Mouse (Mus musculus) CH12.LX (cell line): ENCODE measurements at regions not wholly inside any gene's neighbourhood (a gene's known extent, or its start where the extent isn't known, plus 50 kb on each side); places are given as distances from the start of the nearest gene placed in this dataset.

Experiments used
- DNase-seq: peaks from one replicate; pipeline ENCODE4 v3.0.0-alpha.2; 2013; ENCODE audit errors: extremely low read depth
- H3K27ac ChIP-seq: 2 replicates; pipeline ENCODE4 v1.5.1; 2012; ENCODE audit warnings: low read depth, mild to moderate bottlenecking, control low read depth, moderate library complexity; ENCODE audit not compliant: insufficient read depth
- H3K27me3 ChIP-seq: replicated peaks from 2 replicates; pipeline ENCODE3; 2012; ENCODE audit warnings: inconsistent platforms
- H3K36me3 ChIP-seq, 2 experiments: replicated peaks in 1 of 2; 2 replicates each; pipeline versions ENCODE3 to v1.6.1; 2012; ENCODE audit warnings: inconsistent platforms in 1 of 2, low read length in 1 of 2, mild to moderate bottlenecking in 1 of 2, mixed read lengths in 1 of 2, moderate library complexity in 1 of 2; ENCODE audit not compliant: control insufficient read depth in 1 of 2, insufficient read depth in 1 of 2
- H3K4me1 ChIP-seq, 2 experiments: 2 replicates each; pipeline ENCODE4 v1.6.1; 2012; ENCODE audit warnings: inconsistent platforms in 1 of 2, moderate library complexity in 1 of 2; ENCODE audit not compliant: insufficient read depth in 2 of 2, control insufficient read depth in 1 of 2
- H3K4me2 ChIP-seq: 2 replicates; pipeline ENCODE4 v1.6.1; 2012; ENCODE audit warnings: low read depth, mild to moderate bottlenecking, control low read depth; ENCODE audit not compliant: poor library complexity, insufficient read depth, severe bottlenecking
- H3K4me3 ChIP-seq, 3 experiments: fragments of 150-350 bp in 1 of 3; sonication (generic) in 1 of 3; replicated peaks in 1 of 3; 2 replicates each; pipeline versions ENCODE3 to v1.5.1; 2011 to 2012; ENCODE audit warnings: low read depth in 2 of 3, low read length in 2 of 3, mild to moderate bottlenecking in 2 of 3, moderate library complexity in 2 of 3, control low read depth in 1 of 3, improper control_type of control experiment in 1 of 3, inconsistent platforms in 1 of 3, mixed read lengths in 1 of 3; ENCODE audit not compliant: poor library complexity in 1 of 3
- H3K79me2 ChIP-seq: replicated peaks from 2 replicates; pipeline ENCODE4 v1.6.1; 2012; ENCODE audit warnings: mild to moderate bottlenecking, moderate library complexity; ENCODE audit not compliant: control insufficient read depth, poor library complexity, insufficient read depth, severe bottlenecking; ENCODE audit errors: extremely low read depth
- H3K9ac ChIP-seq: 2 replicates; pipeline ENCODE4 v1.6.1; 2012; ENCODE audit warnings: low read depth, mild to moderate bottlenecking, control low read depth, moderate library complexity; ENCODE audit not compliant: insufficient read depth
- H3K9me3 ChIP-seq: replicated peaks from 2 replicates; pipeline ENCODE3; 2012; ENCODE audit warnings: low read length, inconsistent platforms, mixed read lengths
- BHLHE40 ChIP-seq: IDR thresholded peaks from 2 replicates; pipeline ENCODE4 v1.6.1; 2011; ENCODE audit warnings: mild to moderate bottlenecking, low read depth, low read length, improper control_type of control experiment
- CTCF ChIP-seq, 2 experiments: IDR thresholded peaks in 1 of 2; conservative IDR thresholded peaks in 1 of 2; 2 replicates each; pipeline ENCODE4 v1.5.1; 2011 to 2012; ENCODE audit warnings: low read depth in 2 of 2, low read length in 2 of 2, improper control_type of control experiment in 1 of 2, inconsistent platforms in 1 of 2, mild to moderate bottlenecking in 1 of 2, moderate library complexity in 1 of 2
- ELF1 ChIP-seq: IDR thresholded peaks from 2 replicates; pipeline ENCODE4 v1.6.1; 2014; ENCODE audit warnings: low read depth, mild to moderate bottlenecking, inconsistent platforms, low read length, improper control_type of control experiment
- EP300 ChIP-seq: IDR thresholded peaks from 2 replicates; pipeline ENCODE4 v1.6.1; 2011; ENCODE audit warnings: low read length, improper control_type of control experiment
- HCFC1 ChIP-seq: IDR thresholded peaks from 2 replicates; pipeline ENCODE4 v1.6.1; 2012; ENCODE audit warnings: low read depth, mild to moderate bottlenecking, inconsistent platforms, low read length, improper control_type of control experiment
- MAFK ChIP-seq: IDR thresholded peaks from 2 replicates; pipeline ENCODE4 v1.6.1; 2011; ENCODE audit warnings: low read length, improper control_type of control experiment; ENCODE audit not compliant: insufficient replicate concordance
- MXI1 ChIP-seq: IDR thresholded peaks from 2 replicates; pipeline ENCODE4 v1.6.1; 2011; ENCODE audit warnings: mild to moderate bottlenecking, low read depth, low read length, improper control_type of control experiment
- PAX5 ChIP-seq: IDR thresholded peaks from 2 replicates; pipeline ENCODE4 v1.6.1; 2012; ENCODE audit warnings: low read length, inconsistent platforms, mixed read lengths
- POLR2A ChIP-seq: IDR thresholded peaks from 2 replicates; pipeline ENCODE4 v1.6.1; 2011; ENCODE audit warnings: low read depth, mild to moderate bottlenecking, improper control_type of control experiment, low read length
- POLR2AphosphoS2 ChIP-seq: IDR thresholded peaks from 2 replicates; pipeline ENCODE4 v1.6.1; 2011; ENCODE audit warnings: low read depth, low read length, improper control_type of control experiment
- RAD21 ChIP-seq: IDR thresholded peaks from 2 replicates; pipeline ENCODE4 v1.6.1; 2011; ENCODE audit warnings: low read depth, mild to moderate bottlenecking, low read length, improper control_type of control experiment, moderate library complexity
- TCF12 ChIP-seq: IDR thresholded peaks from 2 replicates; pipeline ENCODE4 v1.6.1; 2014; ENCODE audit warnings: low read depth, mild to moderate bottlenecking, inconsistent platforms, low read length, improper control_type of control experiment
- UBTF ChIP-seq: IDR thresholded peaks from 2 replicates; pipeline ENCODE4 v1.6.1; 2012; ENCODE audit warnings: low read depth, mild to moderate bottlenecking, inconsistent platforms, low read length, improper control_type of control experiment, moderate library complexity
- USF1 ChIP-seq: IDR thresholded peaks from 2 replicates; pipeline ENCODE4 v1.6.1; 2014; ENCODE audit warnings: low read depth, mild to moderate bottlenecking, inconsistent platforms, low read length, improper control_type of control experiment
- dilution Hi-C: fragments of 300-500 bp; cut with MboI; formaldehyde crosslinking; loops from 2 replicates; pipeline ENCODE4 v1.14.3; 2020; ENCODE audit warnings: low sequenced_read_pairs; ENCODE audit not compliant: extremely low pct_unique_long_range_greater_than_20kb, extremely low pct_ligation_motif_present
- in situ Hi-C: fragments of 300-500 bp; cut with MboI; formaldehyde crosslinking; loops from 3 replicates; pipeline ENCODE4 v1.14.3; 2019; ENCODE audit warnings: low sequenced_read_pairs, low pct_ligation_motif_present, low pct_unique_long_range_greater_than_20kb, mixed read lengths

DNA sequence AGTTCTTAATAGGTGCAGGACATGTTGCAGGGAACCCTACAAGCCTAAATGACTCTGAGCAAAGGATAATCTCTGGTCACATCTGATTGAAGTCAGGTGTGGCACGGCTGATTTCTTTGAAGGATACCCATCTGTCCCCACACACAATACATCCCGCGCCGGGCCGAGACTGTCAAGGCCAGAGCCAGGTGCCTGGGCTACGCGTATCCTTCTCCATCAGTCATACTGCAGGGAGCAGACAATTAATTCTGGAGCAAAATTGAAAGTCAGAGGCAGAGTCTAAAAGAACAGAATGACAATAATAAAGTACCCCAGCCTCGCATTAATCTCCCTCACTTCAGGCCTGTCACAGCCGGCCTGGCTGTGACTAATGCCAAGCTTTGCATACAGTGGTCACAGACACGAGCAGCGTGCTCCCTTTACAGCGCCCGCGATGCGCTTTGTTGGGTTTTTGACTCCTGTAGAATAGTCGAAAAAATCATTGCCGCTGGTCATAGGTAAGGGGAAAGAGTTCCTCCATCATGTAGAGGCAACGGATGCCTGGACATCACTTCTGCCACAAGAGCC, 393.4 kb upstream of the Zfp507 start:
- no peak overlapping the region for H3K4me2 ChIP-seq
- H3K27ac ChIP-seq: no peak overlapping the region
- H3K4me1 ChIP-seq: no peaks in the 10 kb centered on the region
- no peak for TF ChIP-seq BHLHE40
- no peak for TF ChIP-seq RAD21
- no peak for TF ChIP-seq EP300
- TF ChIP-seq POLR2AphosphoS2: no peak
- no peak for TF ChIP-seq CTCF (conservative IDR thresholded peaks at IDR 0.05 in 1 of 2, IDR thresholded peaks at IDR 0.05 in 1 of 2; ENCODE audit: low read depth in 2 of 2, low read length in 2 of 2)
- TF ChIP-seq, all 38 proteins: peak for 0
- Histone ChIP-seq H3K36me3 (no peaks in the 10 kb centered on the region), H3K9me3 (peaks cover 81% of the 10 kb centered on the region), H3K4me3 (no peak overlapping the region), H3K79me2 (no peaks in the 10 kb centered on the region), H3K27me3 (no peaks in the 10 kb centered on the region), H3K9ac (no peak overlapping the region)
- dilution Hi-C loops (no loop called here), in situ Hi-C loops (no loop called here)
- DNase-seq: no peak

DNA sequence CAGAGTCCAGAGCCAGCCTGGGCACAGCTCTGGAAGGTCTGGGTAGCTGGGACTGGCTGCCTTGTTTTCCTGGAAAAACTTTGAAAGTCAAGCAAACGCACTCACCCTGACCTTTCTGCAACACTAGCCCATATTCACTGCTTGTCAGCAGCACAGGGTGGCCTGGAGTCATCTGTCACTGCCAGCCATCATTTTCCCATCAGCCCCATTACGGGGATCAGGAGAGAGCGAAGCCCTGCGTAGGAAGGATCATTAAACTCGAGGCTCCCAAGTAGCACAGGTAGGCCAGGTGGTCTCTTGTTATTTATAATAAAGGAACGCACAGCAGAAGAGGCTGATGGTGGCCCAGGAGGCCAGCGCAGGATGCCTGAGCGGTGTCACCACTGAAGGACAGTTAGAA, 389.8 kb upstream of the Zfp507 start:
- dilution Hi-C loops: no loop called here
- peaks cover 79% of the 10 kb centered on the region for H3K9me3 ChIP-seq
- no peak for DNase-seq
- no peak for TF ChIP-seq PAX5
- TF ChIP-seq, all 38 proteins: peak for 0
- H3K36me3 ChIP-seq: no peaks in the 10 kb centered on the region
- H3K4me2 ChIP-seq: no peak overlapping the region
- no peaks in the 10 kb centered on the region for H3K27me3 ChIP-seq
- no peaks in the 10 kb centered on the region for H3K79me2 ChIP-seq
- no peaks in the 10 kb centered on the region for H3K4me1 ChIP-seq
- no peak overlapping the region for H3K27ac ChIP-seq
- no peak overlapping the region for H3K4me3 ChIP-seq
- in situ Hi-C loops: no loop called here
- H3K9ac ChIP-seq: no peak overlapping the region

GRCm38 (mm10) chr7:36177947-36178346, 375.1 kb upstream of the Zfp507 start:
- no peak overlapping the region for H3K27ac ChIP-seq
- H3K36me3 ChIP-seq: no peaks in the 10 kb centered on the region
- no peaks in the 10 kb centered on the region for H3K27me3 ChIP-seq
- no peak for DNase-seq
- in situ Hi-C loops (no loop called here), dilution Hi-C loops (no loop called here)
- no peak overlapping the region for H3K9ac ChIP-seq
- no peaks in the 10 kb centered on the region for H3K79me2 ChIP-seq
- no peak overlapping the region for H3K4me2 ChIP-seq
- TF ChIP-seq UBTF (no peak), HCFC1 (no peak), RAD21 (no peak), USF1 (no peak), MXI1 (no peak), TCF12 (no peak), ELF1 (no peak), POLR2A (no peak), MAFK (no peak)
- H3K9me3 ChIP-seq: peaks cover 78% of the 10 kb centered on the region
- H3K4me1 ChIP-seq: no peaks in the 10 kb centered on the region
- H3K4me3 ChIP-seq: no peak overlapping the region
